Mouse (Mus musculus) cerebellum, adult 9-11 months (tissue): ENCODE results near the gene Acd.

Experiments used
- DNase-seq: peaks from one replicate; pipeline ENCODE4 v3.0.0; 2022

Gene Acd

GRCm38 (mm10) chr8:105700966-105701824, at the start of gene Acd, which contains the start of gene Pard6a:
Gene Acd (minus strand): TSS chr8:105701102.
Gene Pard6a (plus strand): TSS chr8:105701148.
- DNase-seq = peak; percentile 96

GRCm38 (mm10) chr8:105750606-105751005, 49.7 kb upstream of the Acd start:
- DNase-seq = peak; percentile 58

- DNase-seq = no peak
Observed at GRCm38 (mm10) chr8:105743301-105743700, 42.4 kb upstream of the Acd start.

DNA sequence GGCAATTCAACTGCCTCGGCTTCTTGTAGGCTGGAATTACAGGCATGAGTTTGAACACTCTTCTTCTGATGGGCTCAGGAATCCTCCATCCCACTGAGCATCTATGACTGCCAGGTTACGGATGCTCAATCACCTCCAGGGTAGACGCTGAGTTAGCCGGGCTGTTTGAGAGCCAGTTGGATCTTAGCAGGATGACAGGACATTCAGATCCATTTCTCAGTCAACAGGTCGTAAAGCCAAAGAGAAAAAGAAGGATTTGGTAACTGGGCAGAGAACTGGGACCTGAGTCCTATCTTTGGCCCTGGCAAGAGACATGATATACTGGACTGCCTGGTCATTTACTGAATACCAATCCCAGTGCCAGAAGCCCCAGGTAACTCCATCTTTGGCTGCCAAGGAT, 38.3 kb upstream of the Acd start:
- no peak for DNase-seq

DNA sequence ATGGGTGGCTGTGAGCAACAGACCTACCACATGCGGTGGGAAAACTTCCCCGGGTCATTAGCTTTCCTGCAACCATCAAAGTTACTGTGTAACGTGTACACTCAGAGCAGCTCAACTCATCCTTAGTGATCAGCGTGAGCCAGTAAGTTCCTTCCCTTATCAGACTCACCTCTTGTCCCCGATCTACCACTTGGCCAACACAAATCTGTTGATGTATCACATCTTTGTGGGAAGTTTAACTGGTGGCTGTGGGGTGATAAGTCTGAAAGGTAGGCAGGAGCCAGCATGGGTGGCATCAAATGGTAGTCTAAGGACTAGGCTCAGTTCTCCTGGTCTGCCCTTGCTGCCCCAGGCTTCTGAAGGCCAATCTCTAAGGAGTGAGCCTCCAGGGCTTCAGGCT, 31.3 kb upstream of the Acd start:
- DNase-seq = no peak

- DNase-seq = no peak
Observed at GRCm38 (mm10) chr8:105727397-105728124, 26.7 kb upstream of the Acd start.

DNA sequence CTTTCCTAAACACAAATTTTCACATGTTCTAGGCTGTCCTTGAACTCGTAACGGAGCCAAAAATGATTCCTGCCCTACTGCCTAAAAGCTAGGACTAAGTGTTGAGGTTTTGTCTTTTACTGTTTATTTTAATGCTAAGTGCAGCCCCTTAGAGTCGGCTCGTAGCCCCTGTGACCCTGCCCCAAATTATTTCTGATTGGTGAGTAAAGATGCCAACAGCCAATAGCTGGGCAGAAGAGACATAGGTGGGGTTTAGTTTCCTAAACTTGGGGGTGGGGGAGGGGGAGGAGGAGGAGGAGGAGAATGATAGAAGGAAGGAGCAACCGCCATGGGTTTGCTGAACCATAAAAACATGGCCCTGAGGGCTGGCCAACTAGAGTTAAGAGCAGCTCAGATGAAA, 24.8 kb upstream of the Acd start:
- DNase-seq = no peak

DNA sequence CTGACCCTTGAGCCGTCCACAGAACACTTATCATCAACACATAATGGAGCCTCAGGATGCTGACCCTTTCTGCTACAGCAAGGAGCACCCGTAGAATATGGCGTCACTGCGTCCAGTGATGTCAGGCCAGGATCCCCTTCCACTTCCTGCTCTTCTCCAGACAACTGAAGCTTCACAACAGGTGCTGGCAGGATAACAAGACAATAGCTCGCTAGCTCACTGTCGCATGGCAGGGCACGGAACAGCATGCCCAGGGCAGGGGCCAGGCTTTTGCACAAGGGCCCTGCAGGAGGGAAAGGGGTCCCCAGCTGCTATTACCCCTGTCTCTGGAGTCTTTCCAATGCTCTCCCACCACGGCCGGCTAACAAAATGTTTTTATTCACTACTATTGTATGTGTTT, 22.0 kb upstream of the Acd start:
- no peak for DNase-seq

DNA sequence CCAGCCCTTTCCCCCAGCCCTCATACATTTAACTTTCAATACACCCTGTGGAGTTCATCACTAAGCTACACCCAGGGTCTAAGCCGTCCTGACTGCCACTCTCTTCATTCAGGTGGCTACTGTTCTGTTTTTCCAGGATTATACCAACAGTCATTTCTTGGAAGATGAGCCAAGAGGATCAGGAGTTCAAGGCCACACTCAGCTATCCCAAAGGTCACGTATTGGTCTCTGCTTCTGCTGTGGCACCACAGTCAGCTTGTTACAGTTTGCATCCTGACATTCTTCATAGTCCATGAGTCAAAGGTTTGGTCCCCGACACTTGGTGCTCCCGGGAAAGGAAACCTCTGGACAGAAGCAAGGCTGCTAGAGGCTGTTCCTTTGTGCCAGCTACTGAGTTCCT, 18.7 kb upstream of the Acd start:
- no peak for DNase-seq

GRCm38 (mm10) chr8:105716302-105716945, 15.5 kb upstream of the Acd start:
- no peak for DNase-seq

DNA sequence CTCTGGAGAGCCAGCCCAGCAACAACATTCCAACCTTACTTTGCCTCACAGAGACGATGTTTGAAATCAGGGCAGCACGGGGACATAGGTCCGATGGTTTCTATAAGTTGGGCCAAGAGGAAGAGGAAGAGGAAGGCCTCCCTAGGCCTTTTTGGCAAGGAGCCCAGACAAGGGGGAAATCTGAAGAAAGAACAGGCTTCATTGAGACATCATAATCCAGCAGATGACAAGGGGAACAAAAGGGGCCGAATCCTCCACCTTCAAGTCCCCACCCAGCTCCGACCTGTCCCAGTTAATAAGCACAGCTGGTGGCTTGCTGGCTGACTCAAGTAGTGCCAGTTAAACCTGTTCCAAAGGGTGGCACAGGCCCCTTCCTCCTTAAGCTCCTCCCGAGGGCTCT, 14.1 kb upstream of the Acd start:
- DNase-seq = no peak

- peak; percentile 83 for DNase-seq
Observed at GRCm38 (mm10) chr8:105714139-105714538, 13.2 kb upstream of the Acd start.

DNA sequence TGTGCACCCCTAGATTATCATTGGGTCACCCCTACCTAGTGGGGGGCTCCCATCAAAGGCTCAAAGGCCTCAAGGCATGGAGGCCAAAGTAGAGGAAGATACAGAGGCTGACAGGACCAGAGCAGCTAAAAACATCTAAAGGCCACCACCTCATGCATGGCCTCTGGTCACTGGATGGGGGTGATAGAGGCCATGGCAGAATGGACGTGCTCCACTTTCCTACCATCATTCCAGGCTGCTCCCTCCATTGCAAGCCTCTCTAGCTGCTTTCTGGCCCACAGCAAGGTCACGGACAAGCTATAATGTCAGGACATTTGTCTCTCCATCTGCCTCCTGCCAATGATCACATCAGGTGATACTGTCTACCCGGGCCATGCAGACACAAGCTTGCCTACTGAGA, 11.4 kb upstream of the Acd start:
- DNase-seq = no peak

DNA sequence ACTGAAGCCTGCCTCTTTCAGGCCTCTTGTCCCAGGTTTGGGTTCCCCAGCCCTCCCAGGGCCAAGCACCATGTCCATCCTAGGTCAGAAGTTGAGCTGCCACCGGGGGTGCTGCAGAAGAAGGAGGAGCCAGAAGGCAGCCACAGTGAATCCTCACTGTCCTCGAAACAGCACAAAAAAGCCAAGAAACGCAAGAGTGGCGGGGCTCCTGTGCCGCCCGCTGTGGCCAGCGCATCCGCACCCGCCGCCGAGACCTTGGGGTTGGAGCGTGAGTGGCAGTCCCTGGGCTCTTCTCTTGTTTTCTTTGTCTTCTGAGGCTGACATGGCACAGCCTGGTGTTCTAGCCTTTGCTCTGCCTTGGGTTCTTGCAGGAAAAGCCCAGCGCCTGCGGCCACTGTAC, 8.4 kb upstream of the Acd start:
- no peak for DNase-seq

DNA sequence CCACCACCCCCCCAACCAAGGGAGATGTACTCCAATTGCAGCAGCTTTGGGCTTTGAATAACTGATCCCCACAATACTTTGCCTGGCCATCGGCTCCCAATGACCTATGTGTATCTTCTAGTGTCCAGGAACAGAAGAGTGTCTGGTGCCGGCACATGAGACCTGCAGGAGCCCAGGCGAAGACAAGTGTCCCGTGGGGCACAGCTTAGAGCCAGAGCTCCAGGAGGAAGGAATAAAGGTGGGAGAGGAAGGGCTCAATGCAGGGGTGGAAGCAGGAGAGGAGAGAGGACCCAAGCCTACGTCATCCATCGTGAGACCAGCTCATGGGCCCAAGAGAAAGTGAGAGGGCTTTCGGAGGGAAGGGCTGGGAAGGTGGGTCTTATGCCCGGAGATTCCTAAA, 7.8 kb upstream of the Acd start:
- DNase-seq = no peak

DNA sequence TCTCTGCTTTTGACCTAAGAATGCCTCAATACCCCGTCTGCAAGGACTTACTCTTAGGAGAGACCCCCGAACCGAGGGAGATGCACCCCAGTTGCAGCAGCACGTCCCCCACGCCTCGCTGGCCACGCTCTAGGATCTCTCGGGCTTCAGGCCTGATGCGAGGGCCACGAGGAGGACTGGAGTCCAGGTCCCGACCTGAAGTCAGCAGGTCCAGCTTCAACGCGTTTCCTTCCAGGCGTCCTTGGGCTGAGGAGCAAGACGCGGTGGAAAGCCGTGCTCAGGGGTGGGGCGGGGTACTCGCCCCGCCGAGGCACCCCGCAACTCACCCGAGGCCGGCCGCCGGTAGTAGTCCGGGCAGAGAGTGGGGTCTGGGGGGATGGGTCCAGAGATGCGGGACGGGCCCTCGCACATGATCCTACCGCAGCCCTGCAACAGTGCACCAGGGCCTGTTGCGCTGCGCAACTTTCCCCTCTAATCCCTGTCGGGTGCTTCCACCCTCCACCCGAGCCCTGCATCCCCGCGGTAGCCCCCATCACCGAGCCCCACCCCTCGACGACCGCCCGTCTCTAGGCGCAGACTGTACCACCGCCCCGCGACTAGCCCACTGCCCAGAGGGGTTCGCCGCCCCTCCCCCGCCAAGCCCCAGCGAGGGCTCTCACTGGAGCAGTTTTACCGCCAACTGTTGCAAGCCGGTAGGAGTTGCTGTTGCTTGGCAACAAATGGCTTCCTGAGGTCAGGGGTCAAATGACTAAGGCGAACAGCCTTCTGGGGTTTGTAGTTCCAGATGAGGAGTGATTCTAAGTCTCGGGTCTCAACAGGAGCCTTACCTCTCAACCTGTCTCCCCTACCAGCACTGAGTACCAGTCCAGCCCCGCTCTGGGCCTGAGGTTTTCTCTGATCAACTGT, 6.8 kb upstream of the Acd start, which contains the start of the genes 4933405L10Rik and Enkd1:
TSS of gene 4933405L10Rik (plus strand) at position 158 of the 906 bp plus-strand sequence.
TSS of gene Enkd1 (minus strand) at position 713 of the 906 bp plus-strand sequence.
- DNase-seq = peak; percentile 92

DNA sequence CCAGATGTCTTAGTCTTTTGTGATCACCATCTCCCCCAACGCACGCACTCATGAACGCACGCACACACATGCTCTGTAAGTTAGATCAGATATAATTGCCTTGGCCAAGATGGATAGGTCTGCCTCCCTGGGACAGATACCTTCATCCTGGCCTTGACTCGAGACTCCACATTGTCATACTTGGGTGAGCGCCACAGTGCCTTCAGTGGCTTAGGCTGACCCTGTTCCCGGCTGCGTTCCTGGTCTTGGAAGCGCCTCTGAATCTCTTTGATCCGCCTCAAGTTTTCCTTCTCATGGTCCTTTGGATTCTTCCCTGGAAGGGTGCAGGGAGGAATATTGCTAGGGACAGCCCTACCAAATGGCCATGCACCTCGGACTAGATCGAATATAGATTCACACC, 5.5 kb upstream of the Acd start:
- no peak for DNase-seq

- DNase-seq = peak; percentile 92
Observed at GRCm38 (mm10) chr8:105704955-105705354, 4.1 kb upstream of the Acd start.

DNA sequence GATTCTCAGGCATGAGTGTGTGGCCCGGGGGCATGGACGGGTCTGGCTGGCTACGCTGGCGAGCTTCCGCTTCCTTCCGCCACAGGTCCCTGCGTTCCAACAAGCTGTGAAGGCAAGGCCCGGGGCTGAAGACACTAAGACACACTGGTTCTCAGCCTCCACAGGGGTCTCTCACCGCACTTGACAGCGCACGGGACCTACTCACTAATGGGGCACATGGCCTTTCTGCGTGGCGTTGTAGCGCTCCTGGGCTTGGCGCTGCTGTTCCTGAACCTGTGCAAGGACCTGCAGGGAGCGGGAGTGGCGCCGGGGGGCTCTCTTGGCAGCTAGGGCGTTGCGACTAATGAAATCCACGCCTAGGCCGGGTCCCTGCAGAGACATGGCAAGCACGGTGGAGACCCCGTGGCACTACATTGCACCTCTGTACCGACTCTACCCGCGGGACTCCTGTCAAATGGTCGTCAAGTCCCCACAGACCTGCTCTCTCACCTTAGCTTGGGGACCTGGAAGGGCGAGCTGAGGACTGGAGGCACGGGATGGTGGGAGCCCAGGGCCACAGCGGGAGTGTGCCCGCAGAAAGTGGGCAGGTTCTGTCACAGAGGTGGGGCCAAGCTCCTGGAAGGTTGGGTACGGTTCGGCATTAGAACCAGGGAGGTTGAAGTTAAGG, 3.4 kb upstream of the Acd start:
- peak; percentile 77 for DNase-seq

DNA sequence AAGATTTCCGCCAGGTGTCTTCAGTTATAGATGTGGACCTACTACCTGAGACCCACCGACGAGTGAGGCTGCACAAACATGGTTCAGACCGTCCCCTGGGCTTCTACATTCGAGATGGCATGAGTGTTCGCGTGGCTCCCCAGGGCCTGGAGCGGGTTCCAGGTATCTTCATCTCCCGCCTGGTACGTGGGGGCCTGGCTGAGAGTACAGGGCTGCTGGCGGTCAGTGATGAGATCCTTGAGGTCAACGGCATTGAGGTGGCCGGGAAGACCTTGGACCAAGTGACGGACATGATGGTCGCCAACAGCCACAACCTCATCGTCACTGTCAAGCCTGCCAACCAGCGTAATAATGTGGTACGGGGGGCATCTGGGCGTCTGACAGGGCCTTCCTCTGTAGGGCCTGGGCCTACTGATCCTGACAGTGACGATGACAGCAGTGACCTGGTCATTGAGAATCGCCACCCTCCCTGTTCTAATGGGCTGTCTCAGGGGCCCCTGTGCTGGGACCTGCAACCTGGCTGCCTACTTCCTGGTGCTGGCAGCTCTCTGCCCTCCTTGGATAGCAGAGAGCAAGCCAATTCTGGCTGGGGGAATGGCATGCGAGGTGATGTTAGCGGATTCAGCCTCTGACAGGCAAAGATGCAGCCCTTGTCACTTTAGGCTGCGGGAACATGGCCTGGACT, 2.0 kb upstream of the Acd start:
- DNase-seq = peak; percentile 74

DNA sequence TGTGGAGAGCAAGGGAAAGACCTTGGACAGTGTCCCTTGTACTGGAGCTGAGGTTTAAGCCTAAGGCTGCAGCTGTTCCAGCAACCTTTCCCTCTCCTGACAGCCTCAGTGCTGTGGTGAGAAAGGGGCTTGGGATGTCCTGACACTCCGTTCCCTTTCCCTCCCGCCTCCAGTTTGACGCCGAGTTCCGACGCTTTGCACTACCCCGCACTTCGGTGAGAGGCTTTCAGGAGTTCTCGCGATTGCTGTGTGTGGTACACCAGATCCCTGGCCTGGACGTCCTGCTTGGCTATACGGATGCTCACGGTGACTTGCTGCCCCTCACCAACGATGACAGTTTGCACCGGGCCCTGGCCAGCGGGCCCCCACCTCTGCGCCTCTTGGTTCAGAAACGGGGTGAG, 1.1 kb upstream of the Acd start:
- no peak for DNase-seq
